Mouse (Mus musculus) olfactory bulb, adult 2 months (tissue): ENCODE measurements around the gene Prune1. TPM values are rescaled to one million over a fixed set of nuclear protein-coding genes. Genes with fewer than 3 reads are reported as not detected.

Experiments
- H3K27ac ChIP-seq: fragments of 200-500 bp; 2 replicates; pipeline ENCODE4 v1.5.1; 2012; ENCODE audit warnings: low read depth, low read length; ENCODE audit not compliant: insufficient read depth
- H3K4me1 ChIP-seq: fragments of 200-500 bp; 2 replicates; pipeline ENCODE4 v1.6.1; 2012; ENCODE audit warnings: low read length; ENCODE audit not compliant: control insufficient read depth, insufficient read depth
- H3K4me3 ChIP-seq: fragments of 200-500 bp; 2 replicates; pipeline ENCODE4 v1.5.1; 2012; ENCODE audit warnings: mild to moderate bottlenecking, low read depth, low read length, moderate library complexity; ENCODE audit not compliant: insufficient read depth
- CTCF ChIP-seq: fragments of 200-500 bp; IDR thresholded peaks from 2 replicates; pipeline ENCODE4 v1.5.1; 2012; ENCODE audit warnings: low read depth, mild to moderate bottlenecking, low read length, moderate library complexity; ENCODE audit not compliant: insufficient read depth
- POLR2A ChIP-seq: fragments of 200-500 bp; IDR thresholded peaks from 2 replicates; pipeline ENCODE4 v1.6.1; 2012; ENCODE audit warnings: mild to moderate bottlenecking, low read depth, low read length, moderate library complexity; ENCODE audit not compliant: insufficient read depth
- WGBS: fragments of 180-500 bp; shearing (Covaris S2); methylation state at CpG from one replicate; pipeline ENCODE4 v1.1.7; 2018; 5-methylcytosine and 5-hydroxymethylcytosine counted together
- polyA plus RNA-seq: library from polyadenylated mRNA; stranded (reverse); fragments of >200 nt; gene quantifications from 2 replicates; pipeline ENCODE4 v1.2.4, GENCODE M21; 2012; ENCODE audit warnings: low replicate concordance; ENCODE audit not compliant: missing spikeins, insufficient read depth, insufficient read length

Prune1 gene
- polyA plus RNA-seq, 1 experiment = not detected

- Histone ChIP-seq H3K4me1 (peaks cover 25% of the 10 kb centered on the region), H3K4me3 (peak overlapping the region; percentile 67), H3K27ac (peak overlapping the region; percentile 66)
- no peak for TF ChIP-seq POLR2A
- no peak for TF ChIP-seq CTCF
- WGBS = under 1% methylated on average over 43 of the region's 43 CpGs
Observed at GRCm38 (mm10) chr3:95228894-95229780, 52.7 kb downstream of the Prune1 start.

- peaks cover 25% of the 10 kb centered on the region for H3K4me1 ChIP-seq
- WGBS = under 1% methylated on average over 64 of the region's 64 CpGs
- H3K4me3 ChIP-seq = peak within 1 kb of the TSS; percentile 67
- peak within 1 kb of the TSS; percentile 96 for H3K27ac ChIP-seq
- TF ChIP-seq CTCF (no peak), POLR2A (peak; percentile 89)
Observed at GRCm38 (mm10) chr3:95228148-95228893, 53.6 kb downstream of the Prune1 start, which contains the start of gene Cdc42se1. Cdc42se1 (plus strand) TSS chr3:95228732.

GRCm38 (mm10) chr3:95227214-95227613 lies 54.7 kb downstream of the Prune1 start:
- peaks cover 28% of the 10 kb centered on the region for H3K4me1 ChIP-seq
- peak overlapping the region; percentile 34; the same call in 1 of the 2 replicates for H3K4me3 ChIP-seq
- 0% methylated on average over 1 of the region's 1 CpGs for WGBS
- peak overlapping the region; percentile 54; the same call in 1 of the 2 replicates for H3K27ac ChIP-seq
- TF ChIP-seq CTCF (no peak), POLR2A (no peak)

GRCm38 (mm10) chr3:95224295-95224694 lies 57.6 kb downstream of the Prune1 start:
- Histone ChIP-seq H3K4me3 (no peak overlapping the region), H3K4me1 (peaks cover 7% of the 10 kb centered on the region; the same call in 1 of the 2 replicates), H3K27ac (no peak overlapping the region)
- 13% methylated on average over 6 of the region's 6 CpGs for WGBS
- TF ChIP-seq CTCF (no peak), POLR2A (no peak)

GRCm38 (mm10) chr3:95223041-95223440 lies 58.8 kb downstream of the Prune1 start:
- Histone ChIP-seq H3K4me3 (no peak overlapping the region), H3K4me1 (peaks cover 7% of the 10 kb centered on the region; the same call in 1 of the 2 replicates), H3K27ac (no peak overlapping the region)
- TF ChIP-seq CTCF (no peak), POLR2A (no peak)
- 92% methylated on average over 2 of the region's 2 CpGs for WGBS

GRCm38 (mm10) chr3:95218466-95219137 lies 63.3 kb downstream of the Prune1 start:
- Histone ChIP-seq H3K4me1 (0 out of 2 replicates have a peak, but pooled peaks cover 3% of the 10 kb centered on the region), H3K27ac (no peak overlapping the region), H3K4me3 (no peak overlapping the region)
- TF ChIP-seq CTCF (no peak), POLR2A (no peak)
- 78% methylated on average over 6 of the region's 6 CpGs for WGBS

- peak; percentile 32; the same call in 1 of the 2 replicates for TF ChIP-seq CTCF
- TF ChIP-seq POLR2A = no peak
- WGBS = under 1% methylated on average over 54 of the region's 56 CpGs
- H3K4me1 ChIP-seq = no peaks in the 10 kb centered on the region
- H3K27ac ChIP-seq = peak within 1 kb of the TSS; percentile 94
- H3K4me3 ChIP-seq = peak within 1 kb of the TSS; percentile 91
Observed at GRCm38 (mm10) chr3:95217255-95218134, 64.4 kb downstream of the Prune1 start, which contains the start of gene Gabpb2. Gabpb2 (minus strand) TSS chr3:95217916.

GRCm38 (mm10) chr3:95216655-95217254 lies 65.1 kb downstream of the Prune1 start:
- Histone ChIP-seq H3K4me3 (peak overlapping the region; percentile 91), H3K27ac (no peak overlapping the region), H3K4me1 (no peaks in the 10 kb centered on the region)
- 10% methylated on average over 4 of the region's 4 CpGs for WGBS
- no peak for TF ChIP-seq CTCF
- TF ChIP-seq POLR2A = no peak
